Mouse (Mus musculus) heart, embryonic 11.5 days (tissue): Measurements from ENCODE around the gene Hist1h1d. TPM values are rescaled to one million over a fixed set of nuclear protein-coding genes. Genes with fewer than 3 reads are reported as not detected.
A peak's percentile ranks its signal among the peaks of the same experiment; 100 is the strongest.

Experiments used
- microRNA-seq: library from miRNA; unstranded; fragments of <30 nt; microRNA quantifications from one replicate; pipeline ENCODE4, GENCODE M21; 2016; ENCODE audit warnings: borderline number of aligned reads
- polyA plus RNA-seq: library from polyadenylated mRNA; unstranded; fragments of >200 nt; fragmentation: Nextera tagmentation; extraction: Ambion mirVana; gene quantifications from 2 replicates; pipeline ENCODE4 v1.2.1, GENCODE M21; 2014

Gene Hist1h1d
- polyA plus RNA-seq, 1 experiment from 2014 or later = 0.27 TPM

Small RNA genes lying within 50 kb of the gene (microRNA-seq; reads per million reads assigned to microRNA genes)
- 0.27 reads per million for gene Gm44297
- not detected for gene Gm44359
- not detected for gene Gm44394
- 2.0 reads per million, percentile 25 among the genes with 10 or more reads in this experiment for gene n-TStga1

Other genes starting within 250 kb of the Hist1h1d start
- gene Zfp322a, start 184.1 kb upstream of the Hist1h1d start, polyA plus RNA-seq = 43.4 and 43.7 TPM in 2 replicates
- gene Abt1, start 129.4 kb upstream of the Hist1h1d start, polyA plus RNA-seq = 8.9 and 9.8 TPM in 2 replicates
- 0.97 and 1.7 TPM in 2 replicates for gene Btn1a1, start 87.4 kb upstream of the Hist1h1d start, polyA plus RNA-seq
- 0.59 and 0.80 TPM in 2 replicates for gene Btn2a2, start 64.4 kb upstream of the Hist1h1d start, polyA plus RNA-seq
- 2.1 and 3.4 TPM in 2 replicates for gene Hist1h4h, start 22.2 kb upstream of the Hist1h1d start, polyA plus RNA-seq
- gene Hist1h2af, start 19.4 kb upstream of the Hist1h1d start, polyA plus RNA-seq = 1.4 and 2.3 TPM in 2 replicates
- 2.8 and 3.1 TPM in 2 replicates for gene Hist1h3g, start 17.8 kb upstream of the Hist1h1d start, polyA plus RNA-seq
- gene Hist1h2bh, start 9.9 kb upstream of the Hist1h1d start, polyA plus RNA-seq = 0.43 and 0.66 TPM in 2 replicates
- gene Hist1h3f, start 9.2 kb upstream of the Hist1h1d start, polyA plus RNA-seq = 0.19 TPM in 1 of 2 replicates, not detected in the other
- gene Hist1h4f, start 1.6 kb upstream of the Hist1h1d start, polyA plus RNA-seq = not detected in 2 replicates
- 2.6 and 3.0 TPM in 2 replicates for gene Hist1h3e, start 9.1 kb downstream of the Hist1h1d start, polyA plus RNA-seq
- 27.6 and 34.5 TPM in 2 replicates for gene Hist1h2ae, start 18.0 kb downstream of the Hist1h1d start, polyA plus RNA-seq
- 2.3 and 6.5 TPM in 2 replicates for gene Hist1h2bg, start 18.1 kb downstream of the Hist1h1d start, polyA plus RNA-seq
- 1.3 and 2.6 TPM in 2 replicates for gene Hist1h2bf, start 20.9 kb downstream of the Hist1h1d start, polyA plus RNA-seq
- 0.44 and 1.3 TPM in 2 replicates for gene Hist1h2ad, start 21.1 kb downstream of the Hist1h1d start, polyA plus RNA-seq
- 2.9 and 4.6 TPM in 2 replicates for gene Hist1h3d, start 22.5 kb downstream of the Hist1h1d start, polyA plus RNA-seq
- gene Hist1h4d, start 28.3 kb downstream of the Hist1h1d start, polyA plus RNA-seq = 42.3 and 51.7 TPM in 2 replicates
- gene Hist1h2be, start 67.9 kb downstream of the Hist1h1d start, polyA plus RNA-seq = 1.5 and 2.4 TPM in 2 replicates
- 8.4 and 11.1 TPM in 2 replicates for gene Hist1h1e, start 69.3 kb downstream of the Hist1h1d start, polyA plus RNA-seq
- gene Hist1h2ac, start 130.7 kb downstream of the Hist1h1d start, polyA plus RNA-seq = 0.52 and 0.62 TPM in 2 replicates
- gene Hist1h2bc, start 130.9 kb downstream of the Hist1h1d start, polyA plus RNA-seq = 31.3 and 31.9 TPM in 2 replicates
- gene Hist1h1t, start 142.6 kb downstream of the Hist1h1d start, polyA plus RNA-seq = not detected in 2 replicates
- 0.69 and 2.7 TPM in 2 replicates for gene Hist1h4c, start 145.2 kb downstream of the Hist1h1d start, polyA plus RNA-seq
- 8.2 and 9.9 TPM in 2 replicates for gene Hfe, start 157.6 kb downstream of the Hist1h1d start, polyA plus RNA-seq
- gene Hist1h1c, start 185.5 kb downstream of the Hist1h1d start, polyA plus RNA-seq = 24.6 TPM in 2 replicates
- 4.1 and 4.5 TPM in 2 replicates for gene Hist1h3c, start 192.3 kb downstream of the Hist1h1d start, polyA plus RNA-seq
- gene Hist1h2bb, start 193.5 kb downstream of the Hist1h1d start, polyA plus RNA-seq = 1.2 and 2.7 TPM in 2 replicates
- gene Hist1h2ab, start 197.9 kb downstream of the Hist1h1d start, polyA plus RNA-seq = 16.7 and 18.1 TPM in 2 replicates
- 2.7 and 3.7 TPM in 2 replicates for gene Hist1h3b, start 199.0 kb downstream of the Hist1h1d start, polyA plus RNA-seq
- 2.2 and 2.7 TPM in 2 replicates for gene Hist1h4b, start 203.8 kb downstream of the Hist1h1d start, polyA plus RNA-seq
- 1.0 TPM in 1 of 2 replicates, not detected in the other for gene Hist1h4a, start 208.0 kb downstream of the Hist1h1d start, polyA plus RNA-seq
- gene Hist1h3a, start 209.1 kb downstream of the Hist1h1d start, polyA plus RNA-seq = 2.5 and 4.0 TPM in 2 replicates
- 0.31 and 0.67 TPM in 2 replicates for gene Hist1h1a, start 210.4 kb downstream of the Hist1h1d start, polyA plus RNA-seq
- gene Trim38, start 216.7 kb downstream of the Hist1h1d start, polyA plus RNA-seq = 0.24 TPM in 1 of 2 replicates, not detected in the other